ENCODE assay signal across 8 mouse cellular contexts in the genomic region with DNA sequence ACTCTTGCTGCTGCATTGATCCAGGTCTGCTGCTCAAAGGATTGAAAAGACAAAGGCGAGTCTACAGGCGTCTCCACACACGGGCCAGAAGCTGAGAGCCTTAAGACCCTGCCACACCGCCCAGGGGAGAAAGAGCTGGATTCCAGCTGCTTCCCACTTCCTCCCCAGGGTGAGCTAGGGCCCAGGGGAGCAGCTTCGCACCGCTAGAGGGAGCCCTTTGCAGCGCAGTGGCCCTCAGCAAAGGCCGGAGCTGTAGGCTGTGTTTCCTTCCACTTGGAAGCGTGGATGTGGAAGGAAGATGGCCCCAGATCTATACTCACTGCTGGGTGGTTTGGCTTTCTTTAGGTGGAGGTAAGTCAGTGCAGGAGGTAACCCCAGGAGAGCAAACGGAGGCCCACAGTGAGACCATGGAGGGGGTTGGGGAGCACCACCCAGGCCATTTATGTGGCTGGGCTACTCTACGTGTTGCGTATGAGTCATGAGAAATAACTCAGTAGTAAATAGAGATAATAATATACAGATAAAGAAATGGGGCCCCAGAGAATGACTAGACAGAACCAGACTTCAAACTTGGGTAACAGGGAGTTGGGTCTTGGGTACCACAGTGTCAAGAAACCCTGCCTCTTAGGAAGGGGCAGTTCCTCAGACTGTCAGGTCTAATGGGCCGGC. TPM values are rescaled to one million over a fixed set of nuclear protein-coding genes. Genes with fewer than 3 reads are reported as not detected.
DNase-seq lines count a peak whose midpoint lies in the region; ATAC-seq lines count a peak whose summit lies in the region.

No protein-coding gene starts in this region.

- WGBS in heart, embryonic 13.5 days = 26% methylated on average over 13 of the region's 13 CpGs
- 16% methylated on average over 13 of the region's 13 CpGs for WGBS in liver, embryonic 12.5 days (ENCODE audit: insufficient replicate concordance)
- WGBS in neural tube, embryonic 13.5 days = 34% methylated on average over 13 of the region's 13 CpGs

- peak; percentile 64 to 77 for DNase-seq in CD8-positive naive resting alpha-beta T cell, adult 2 months (ENCODE audit: low read depth in 2 of 2, low spot score in 2 of 2)
- DNase-seq in adrenal gland, postnatal 4 days (ENCODE audit: low spot score in 2 of 2) = peak; percentile 63 to 78
- peak; percentile 94 for DNase-seq in kidney, postnatal 10 days
- DNase-seq in testis, postnatal 10 days (ENCODE audit: low spot score) = peak; percentile 88

- peak overlapping the region; percentile 24; the same call in 1 of the 2 replicates for H3K4me3 ChIP-seq in heart, embryonic 13.5 days
- 0 out of 2 replicates have a peak overlapping the region, but pooled peaks have one; percentile 5 for H3K4me3 ChIP-seq in liver, embryonic 12.5 days
- H3K4me3 ChIP-seq in neural tube, embryonic 13.5 days = no peak overlapping the region

- no peaks in the 10 kb centered on the region for H3K36me3 ChIP-seq in heart, embryonic 13.5 days
- H3K36me3 ChIP-seq in liver, embryonic 12.5 days = no peaks in the 10 kb centered on the region
- no peaks in the 10 kb centered on the region for H3K36me3 ChIP-seq in neural tube, embryonic 13.5 days

- H3K27ac ChIP-seq in heart, embryonic 13.5 days (replicated peaks) = no peak overlapping the region
- peak overlapping the region; percentile 87 for H3K27ac ChIP-seq in liver, embryonic 12.5 days
- H3K27ac ChIP-seq in neural tube, embryonic 13.5 days (replicated peaks) = no peak overlapping the region

- no peaks in the 10 kb centered on the region for H3K27me3 ChIP-seq in heart, embryonic 13.5 days (replicated peaks)
- peaks cover 20% of the 10 kb centered on the region; the same call in 1 of the 2 replicates for H3K27me3 ChIP-seq in liver, embryonic 12.5 days (replicated peaks)
- peaks cover 4% of the 10 kb centered on the region; the same call in 1 of the 2 replicates for H3K27me3 ChIP-seq in neural tube, embryonic 13.5 days

- peak; percentile 69 for ATAC-seq in erythroblast, adult 5-6 weeks (replicated peaks; ENCODE audit: low FRiP score, poor library complexity, severe bottlenecking)
- ATAC-seq in heart, embryonic 13.5 days (ENCODE audit: extremely low read depth, insufficient number of reproducible peaks, low FRiP score, low TSS enrichment) = 0 out of 2 replicates have a peak, but pooled peaks have one; percentile 35
- ATAC-seq in liver, embryonic 12.5 days = peak; percentile 75
- peak; percentile 71; the same call in 1 of the 2 replicates for ATAC-seq in neural tube, embryonic 13.5 days (ENCODE audit: low read depth)

- peak overlapping the region; percentile 61 for H3K9ac ChIP-seq in heart, embryonic 13.5 days
- H3K9ac ChIP-seq in liver, embryonic 12.5 days = peak overlapping the region; percentile 28; the same call in 1 of the 2 replicates
- no peak overlapping the region for H3K9ac ChIP-seq in neural tube, embryonic 13.5 days

- peaks cover 10% of the 10 kb centered on the region; the same call in 1 of the 2 replicates for H3K9me3 ChIP-seq in heart, embryonic 13.5 days
- H3K9me3 ChIP-seq in liver, embryonic 12.5 days (replicated peaks) = peaks cover 10% of the 10 kb centered on the region
- no peaks in the 10 kb centered on the region for H3K9me3 ChIP-seq in neural tube, embryonic 13.5 days

- peak overlapping the region; percentile 58 for H3K4me2 ChIP-seq in heart, embryonic 13.5 days
- peak overlapping the region; percentile 48 for H3K4me2 ChIP-seq in liver, embryonic 12.5 days
- H3K4me2 ChIP-seq in neural tube, embryonic 13.5 days = 0 out of 2 replicates have a peak overlapping the region, but pooled peaks have one; percentile 10

- peaks cover 23% of the 10 kb centered on the region for H3K4me1 ChIP-seq in heart, embryonic 13.5 days
- peaks cover 36% of the 10 kb centered on the region for H3K4me1 ChIP-seq in liver, embryonic 12.5 days
- H3K4me1 ChIP-seq in neural tube, embryonic 13.5 days (replicated peaks) = 0 out of 2 replicates have a peak, but pooled peaks cover 6% of the 10 kb centered on the region

RNA-seq across cellular contexts. Expression of gene Tha1, which starts 39.5 kb away (rescaled TPM):
- 10 to 100 TPM; 15.1 to 15.6 TPM for total RNA-seq in adrenal gland, postnatal 4 days (2021)
- not detected in 2 replicates for total RNA-seq in erythroblast, adult 5-6 weeks (2015; ENCODE audit: low replicate concordance)
- total RNA-seq in erythroblast, adult 5-6 weeks (2017; ENCODE audit: low replicate concordance) = 1.6 TPM in 1 of 2 replicates, not detected in the other
- 4.6 and 5.4 TPM in 2 replicates for polyA plus RNA-seq in heart, embryonic 13.5 days (2015; fragmentation: Nextera tagmentation; extraction: Ambion mirVana)
- 1.7 TPM in 2 replicates for polyA plus RNA-seq in liver, embryonic 12.5 days (2016; fragmentation: Nextera tagmentation; extraction: Ambion mirVana)
- 2.4 and 3.0 TPM in 2 replicates for polyA plus RNA-seq in neural tube, embryonic 13.5 days (2015; fragmentation: Nextera tagmentation; extraction: Ambion mirVana)

RNA-seq across cellular contexts. Expression of gene Tmem235, which starts 52.3 kb away (rescaled TPM):
- not detected for total RNA-seq in adrenal gland, postnatal 4 days (2021)
- total RNA-seq in erythroblast, adult 5-6 weeks (2015; ENCODE audit: low replicate concordance) = not detected in 2 replicates
- total RNA-seq in erythroblast, adult 5-6 weeks (2017; ENCODE audit: low replicate concordance) = not detected in 2 replicates
- polyA plus RNA-seq in heart, embryonic 13.5 days (2015; fragmentation: Nextera tagmentation; extraction: Ambion mirVana) = not detected in 2 replicates
- polyA plus RNA-seq in liver, embryonic 12.5 days (2016; fragmentation: Nextera tagmentation; extraction: Ambion mirVana) = not detected in 2 replicates
- not detected in 2 replicates for polyA plus RNA-seq in neural tube, embryonic 13.5 days (2015; fragmentation: Nextera tagmentation; extraction: Ambion mirVana)

RNA-seq across cellular contexts. Expression of gene Socs3, which starts 57.0 kb away (rescaled TPM):
- total RNA-seq in adrenal gland, postnatal 4 days (2021) = 10 to 100 TPM; 11.8 to 12.7 TPM
- total RNA-seq in erythroblast, adult 5-6 weeks (2015; ENCODE audit: low replicate concordance) = 0.19 and 0.42 TPM in 2 replicates
- 1.3 and 1.5 TPM in 2 replicates for total RNA-seq in erythroblast, adult 5-6 weeks (2017; ENCODE audit: low replicate concordance)
- polyA plus RNA-seq in heart, embryonic 13.5 days (2015; fragmentation: Nextera tagmentation; extraction: Ambion mirVana) = 4.9 and 8.5 TPM in 2 replicates
- 8.6 and 9.8 TPM in 2 replicates for polyA plus RNA-seq in liver, embryonic 12.5 days (2016; fragmentation: Nextera tagmentation; extraction: Ambion mirVana)
- 7.8 and 8.7 TPM in 2 replicates for polyA plus RNA-seq in neural tube, embryonic 13.5 days (2015; fragmentation: Nextera tagmentation; extraction: Ambion mirVana)
